Mouse (Mus musculus) heart, adult 2 months (tissue): ENCODE results near the gene Pros1.

Experiments used
- EP300 ChIP-seq: fragments of 200-500 bp; IDR thresholded peaks from 2 replicates; pipeline ENCODE4 v1.6.1; 2011; ENCODE audit warnings: low read depth, low read length, control low read depth; ENCODE audit not compliant: insufficient read depth
- POLR2A ChIP-seq: fragments of 200-500 bp; IDR thresholded peaks from 2 replicates; pipeline ENCODE4 v1.6.1; 2011; ENCODE audit warnings: mild to moderate bottlenecking, low read depth, low read length, control low read depth; ENCODE audit not compliant: insufficient read depth

- no peak for TF ChIP-seq POLR2A
- no peak for TF ChIP-seq EP300
These were observed 104.4 kb downstream of the Pros1 start for GRCm38 (mm10) chr16:62958485-62958884.
